Mouse (Mus musculus) stomach, postnatal 0 days (tissue): ENCODE measurements around the gene Gm10306.

Experiments
- CTCF ChIP-seq: IDR thresholded peaks from 2 replicates; pipeline ENCODE4 v1.5.1; 2016; ENCODE audit warnings: antibody characterized with exemption, low read depth, mild to moderate bottlenecking, moderate library complexity
- EP300 ChIP-seq: optimal IDR thresholded peaks from 2 replicates; pipeline ENCODE3; 2016; ENCODE audit warnings: antibody characterized with exemption

DNA sequence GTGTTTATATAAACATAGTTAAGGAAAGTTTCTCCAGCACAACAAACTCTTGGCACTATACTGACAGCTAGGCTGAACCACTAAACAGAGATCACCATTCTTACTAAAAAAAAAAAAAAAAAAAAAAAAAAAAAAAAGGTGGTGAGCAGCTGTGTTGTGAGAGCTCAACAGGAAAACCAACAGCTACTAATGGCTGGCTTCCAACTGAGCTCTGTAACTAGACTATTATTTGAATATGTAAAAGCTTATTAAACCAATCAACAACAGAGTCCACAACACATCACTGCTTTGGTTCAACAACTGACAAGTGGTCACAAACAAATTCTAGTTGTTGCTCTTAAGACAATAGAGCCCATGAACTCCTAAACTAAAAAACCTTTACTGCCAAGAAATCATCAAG is 23.1 kb upstream of the Gm10306 start:
- TF ChIP-seq EP300 (no peak), CTCF (no peak)
